Mouse (Mus musculus) ES-E14 (cell line): ENCODE measurements at regions not wholly inside any gene's neighbourhood (a gene's known extent, or its start where the extent isn't known, plus 50 kb on each side); places are given as distances from the start of the nearest gene placed in this dataset.

ENCODE experiments used
- CHD2 ChIP-seq: IDR thresholded peaks from 2 replicates; pipeline ENCODE4 v1.6.1; 2014; ENCODE audit warnings: mild to moderate bottlenecking, low read depth, low read length, inconsistent platforms
- MAFK ChIP-seq: IDR thresholded peaks from 2 replicates; pipeline ENCODE4 v1.6.1; 2014; ENCODE audit warnings: mild to moderate bottlenecking, low read depth, low read length, inconsistent platforms; ENCODE audit not compliant: insufficient read depth

DNA sequence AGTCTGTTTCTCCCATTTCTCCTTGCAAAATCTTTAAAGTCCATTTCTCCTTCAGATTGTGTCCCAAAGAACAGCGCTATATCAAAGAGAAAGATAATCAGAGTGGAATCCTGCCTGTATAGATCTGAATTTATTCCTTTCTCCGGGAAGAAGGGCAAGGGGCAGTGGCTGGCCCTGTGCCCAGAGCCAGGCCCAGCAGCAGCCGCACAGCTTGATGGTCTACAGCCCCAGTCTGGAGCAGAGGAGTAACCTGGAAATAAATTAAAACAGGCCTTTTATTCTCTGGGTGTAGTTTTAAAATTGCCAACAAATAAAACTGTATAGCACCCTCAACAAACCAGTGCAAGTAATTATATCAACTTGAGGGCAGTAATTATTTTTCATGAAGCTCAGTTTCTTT, 204.5 kb downstream of the Fam43a start:
- TF ChIP-seq CHD2 (no peak), MAFK (no peak)
